Mouse (Mus musculus) thymus, adult 2 months (tissue): ENCODE measurements at regions not wholly inside any gene's neighbourhood (a gene's known extent, or its start where the extent isn't known, plus 50 kb on each side); places are given as distances from the start of the nearest gene placed in this dataset.

ENCODE experiments used
- CTCF ChIP-seq: fragments of 200-500 bp; IDR thresholded peaks from 2 replicates; pipeline ENCODE4 v1.5.1; 2012; ENCODE audit warnings: mild to moderate bottlenecking, control low read depth, low read length, moderate library complexity, borderline replicate concordance; ENCODE audit not compliant: control insufficient read depth, poor library complexity, insufficient read depth; ENCODE audit errors: extremely low read depth
- POLR2A ChIP-seq: fragments of 200-500 bp; IDR thresholded peaks from 2 replicates; pipeline ENCODE4 v1.6.1; 2012; ENCODE audit warnings: mild to moderate bottlenecking, low read length, control low read depth, moderate library complexity; ENCODE audit not compliant: control insufficient read depth, poor library complexity, insufficient read depth; ENCODE audit errors: extremely low read depth

DNA sequence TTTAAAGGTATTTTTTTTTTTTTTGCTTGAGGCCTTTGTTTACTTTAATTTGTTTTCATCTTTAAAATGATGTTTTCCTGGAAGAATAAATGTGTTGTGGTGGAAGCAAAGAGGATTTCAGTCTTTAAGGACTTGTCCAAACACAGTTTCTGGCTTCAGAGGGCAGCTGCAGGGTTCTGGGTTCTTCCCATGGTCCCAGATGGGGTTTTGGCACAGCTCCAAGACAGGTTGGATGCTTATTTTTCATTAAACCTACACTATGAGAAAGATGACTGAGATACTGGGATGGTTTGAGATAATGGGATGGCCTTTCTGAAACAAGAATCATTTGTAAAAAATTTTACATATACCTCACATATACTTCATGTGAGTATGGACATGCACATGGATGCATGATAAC lies 234.7 kb upstream of the Sphkap start:
- TF ChIP-seq POLR2A, result no peak
- no peak for TF ChIP-seq CTCF
